Mouse (Mus musculus) limb, embryonic 13.5 days (tissue): ENCODE results near the gene Kctd13. TPM values are rescaled to one million over a fixed set of nuclear protein-coding genes. Genes with fewer than 3 reads are reported as not detected.

ENCODE experiments used
- ATAC-seq: fragments of 200-750 bp; cut with Nextera tagmentation; 2 replicates; pipeline ENCODE4 v1.8.0; 2017; ENCODE audit warnings: low read depth, moderate number of reproducible peaks, moderate TSS enrichment; ENCODE audit not compliant: low FRiP score
- H3K27ac ChIP-seq: fragments of 300-500 bp; sonication (generic); 2 replicates; pipeline ENCODE4 v1.5.1; 2015; ENCODE audit warnings: inconsistent platforms, mild to moderate bottlenecking, moderate library complexity
- H3K27me3 ChIP-seq: fragments of 300-500 bp; sonication (generic); 2 replicates; pipeline ENCODE4 v1.6.1; 2015; ENCODE audit warnings: mild to moderate bottlenecking, inconsistent platforms
- H3K36me3 ChIP-seq: fragments of 300-500 bp; sonication (generic); 2 replicates; pipeline ENCODE4 v1.6.1; 2015; ENCODE audit warnings: inconsistent platforms, mild to moderate bottlenecking, moderate library complexity
- H3K4me1 ChIP-seq: fragments of 300-500 bp; sonication (generic); 2 replicates; pipeline ENCODE4 v1.6.1; 2015; ENCODE audit warnings: inconsistent platforms
- H3K4me2 ChIP-seq: fragments of 300-500 bp; sonication (generic); replicated peaks from 2 replicates; pipeline ENCODE4 v1.6.1; 2015; ENCODE audit warnings: inconsistent platforms, mild to moderate bottlenecking, moderate library complexity
- H3K4me3 ChIP-seq: fragments of 300-500 bp; sonication (generic); 2 replicates; pipeline ENCODE4 v1.5.1; 2015; ENCODE audit warnings: moderate library complexity, mild to moderate bottlenecking, inconsistent platforms
- H3K9ac ChIP-seq: fragments of 300-500 bp; sonication (generic); 2 replicates; pipeline ENCODE4 v1.6.1; 2015; ENCODE audit warnings: mild to moderate bottlenecking, inconsistent platforms
- H3K9me3 ChIP-seq: fragments of 300-500 bp; sonication (generic); 2 replicates; pipeline ENCODE4 v1.6.1; 2016; ENCODE audit warnings: inconsistent platforms
- WGBS: fragments of 180-500 bp; shearing (Covaris S2); methylation state at CpG from one replicate; pipeline ENCODE4 v1.1.7; 2015; 5-methylcytosine and 5-hydroxymethylcytosine counted together
- polyA plus RNA-seq: library from polyadenylated mRNA; unstranded; fragments of >200 nt; fragmentation: Nextera tagmentation; extraction: Ambion mirVana; gene quantifications from 2 replicates; pipeline ENCODE4 v1.2.1, GENCODE M21; 2015

The Kctd13 gene
- polyA plus RNA-seq, 1 experiment from 2014 or later, result 16.9 TPM

- ATAC-seq, result no peak
- Histone ChIP-seq H3K27ac (no peak overlapping the region), H3K9me3 (no peaks in the 10 kb centered on the region), H3K4me3 (no peak overlapping the region), H3K4me2 (no peak overlapping the region), H3K36me3 (no peaks in the 10 kb centered on the region), H3K9ac (no peak overlapping the region), H3K4me1 (peaks cover 7% of the 10 kb centered on the region; the same call in 1 of the 2 replicates), H3K27me3 (peaks cover 32% of the 10 kb centered on the region)
- 65% methylated on average over 3 of the region's 3 CpGs for WGBS
Observed at GRCm38 (mm10) chr7:126965568-126965967, 36.9 kb downstream of the Kctd13 start.

- H3K4me3 ChIP-seq, result no peak overlapping the region
- peaks cover 7% of the 10 kb centered on the region; the same call in 1 of the 2 replicates for H3K4me1 ChIP-seq
- H3K27ac ChIP-seq, result no peak overlapping the region
- WGBS, result 59% methylated on average over 5 of the region's 6 CpGs
- peaks cover 22% of the 10 kb centered on the region for H3K27me3 ChIP-seq
- H3K9ac ChIP-seq, result 0 out of 2 replicates have a peak overlapping the region, but pooled peaks have one; percentile 19
- H3K36me3 ChIP-seq, result no peaks in the 10 kb centered on the region
- no peak for ATAC-seq
- H3K4me2 ChIP-seq, result no peak overlapping the region
- no peaks in the 10 kb centered on the region for H3K9me3 ChIP-seq
Observed at GRCm38 (mm10) chr7:126967361-126967760, 38.7 kb downstream of the Kctd13 start.

GRCm38 (mm10) chr7:126975493-126975892, 46.8 kb downstream of the Kctd13 start:
- H3K9me3 ChIP-seq, result no peaks in the 10 kb centered on the region
- peak overlapping the region; percentile 98 for H3K4me3 ChIP-seq
- H3K27ac ChIP-seq, result no peak overlapping the region
- H3K27me3 ChIP-seq, result no peaks in the 10 kb centered on the region
- H3K36me3 ChIP-seq, result peaks cover 26% of the 10 kb centered on the region
- H3K9ac ChIP-seq, result peak overlapping the region; percentile 43
- peak overlapping the region; percentile 77 for H3K4me2 ChIP-seq
- ATAC-seq, result no peak
- WGBS, result 9% methylated on average over 8 of the region's 8 CpGs
- H3K4me1 ChIP-seq, result peaks cover 15% of the 10 kb centered on the region

- peak within 1 kb of the TSS; percentile 99 for H3K9ac ChIP-seq
- ATAC-seq, result no peak
- H3K27me3 ChIP-seq, result no peaks in the 10 kb centered on the region
- H3K4me1 ChIP-seq, result peaks cover 15% of the 10 kb centered on the region
- peak within 1 kb of the TSS; percentile 77 for H3K4me2 ChIP-seq
- H3K36me3 ChIP-seq, result peaks cover 27% of the 10 kb centered on the region
- H3K9me3 ChIP-seq, result no peaks in the 10 kb centered on the region
- H3K4me3 ChIP-seq, result peak within 1 kb of the TSS; percentile 98
- WGBS, result 0% methylated on average over 1 of the region's 1 CpGs
- H3K27ac ChIP-seq, result peak within 1 kb of the TSS; percentile 84
Observed at GRCm38 (mm10) chr7:126975893-126975949, 47.0 kb downstream of the Kctd13 start, which contains the start of gene Cdipt. TSS of gene Cdipt (plus strand) at chr7:126975914.

- peak; percentile 97 for ATAC-seq
- H3K27me3 ChIP-seq, result no peaks in the 10 kb centered on the region
- H3K27ac ChIP-seq, result peak within 1 kb of the TSS; percentile 84
- peak within 1 kb of the TSS; percentile 99 for H3K9ac ChIP-seq
- H3K4me2 ChIP-seq, result peak within 1 kb of the TSS; percentile 77
- peak within 1 kb of the TSS; percentile 98 for H3K4me3 ChIP-seq
- H3K9me3 ChIP-seq, result no peaks in the 10 kb centered on the region
- H3K4me1 ChIP-seq, result peaks cover 15% of the 10 kb centered on the region
- WGBS, result under 1% methylated on average over 55 of the region's 55 CpGs
- H3K36me3 ChIP-seq, result peaks cover 32% of the 10 kb centered on the region
Observed at GRCm38 (mm10) chr7:126975950-126976866, 47.5 kb downstream of the Kctd13 start, which contains the start of gene Cdiptos. TSS of gene Cdiptos (minus strand) at chr7:126976098.

- H3K9me3 ChIP-seq, result no peaks in the 10 kb centered on the region
- peak overlapping the region; percentile 99 for H3K9ac ChIP-seq
- H3K27ac ChIP-seq, result peak overlapping the region; percentile 84; the same call in 1 of the 2 replicates
- H3K4me3 ChIP-seq, result peak overlapping the region; percentile 98
- peak overlapping the region; percentile 77 for H3K4me2 ChIP-seq
- WGBS, result 29% methylated on average over 14 of the region's 14 CpGs
- peaks cover 15% of the 10 kb centered on the region for H3K4me1 ChIP-seq
- no peak for ATAC-seq
- H3K27me3 ChIP-seq, result no peaks in the 10 kb centered on the region
- peaks cover 38% of the 10 kb centered on the region for H3K36me3 ChIP-seq
Observed at GRCm38 (mm10) chr7:126976878-126977459, 48.3 kb downstream of the Kctd13 start.

- 95% methylated on average over 6 of the region's 6 CpGs for WGBS
- Histone ChIP-seq H3K9ac (no peak overlapping the region), H3K4me1 (peaks cover 15% of the 10 kb centered on the region), H3K4me3 (no peak overlapping the region), H3K4me2 (no peak overlapping the region), H3K27ac (no peak overlapping the region), H3K36me3 (peaks cover 41% of the 10 kb centered on the region), H3K27me3 (no peaks in the 10 kb centered on the region), H3K9me3 (no peaks in the 10 kb centered on the region)
- ATAC-seq, result no peak
Observed at GRCm38 (mm10) chr7:126978841-126979240, 50.2 kb downstream of the Kctd13 start.

- Histone ChIP-seq H3K27ac (no peak overlapping the region), H3K4me1 (peaks cover 15% of the 10 kb centered on the region), H3K4me3 (no peak overlapping the region), H3K4me2 (no peak overlapping the region), H3K36me3 (peaks cover 41% of the 10 kb centered on the region), H3K27me3 (no peaks in the 10 kb centered on the region), H3K9ac (no peak overlapping the region), H3K9me3 (no peaks in the 10 kb centered on the region)
- ATAC-seq, result no peak
- 94% methylated on average over 2 of the region's 2 CpGs for WGBS
Observed at GRCm38 (mm10) chr7:126981601-126982000, 52.9 kb downstream of the Kctd13 start.

- H3K9me3 ChIP-seq, result no peaks in the 10 kb centered on the region
- WGBS, result 88% methylated on average over 4 of the region's 4 CpGs
- H3K4me2 ChIP-seq, result no peak overlapping the region
- H3K27me3 ChIP-seq, result no peaks in the 10 kb centered on the region
- peaks cover 41% of the 10 kb centered on the region for H3K36me3 ChIP-seq
- H3K9ac ChIP-seq, result no peak overlapping the region
- no peak for ATAC-seq
- H3K4me1 ChIP-seq, result peaks cover 12% of the 10 kb centered on the region
- no peak overlapping the region for H3K4me3 ChIP-seq
- no peak overlapping the region for H3K27ac ChIP-seq
Observed at GRCm38 (mm10) chr7:126982054-126982453, 53.4 kb downstream of the Kctd13 start.

- H3K36me3 ChIP-seq, result peaks cover 39% of the 10 kb centered on the region
- H3K9me3 ChIP-seq, result no peaks in the 10 kb centered on the region
- H3K4me3 ChIP-seq, result no peak overlapping the region
- no peak overlapping the region for H3K27ac ChIP-seq
- no peaks in the 10 kb centered on the region for H3K27me3 ChIP-seq
- H3K4me2 ChIP-seq, result no peak overlapping the region
- 79% methylated on average over 7 of the region's 7 CpGs for WGBS
- no peak overlapping the region for H3K9ac ChIP-seq
- ATAC-seq, result no peak
- H3K4me1 ChIP-seq, result 0 out of 2 replicates have a peak, but pooled peaks cover 4% of the 10 kb centered on the region
Observed at GRCm38 (mm10) chr7:126983113-126983512, 54.4 kb downstream of the Kctd13 start.

GRCm38 (mm10) chr7:126984667-126985444, 56.2 kb downstream of the Kctd13 start:
- Histone ChIP-seq H3K4me1 (0 out of 2 replicates have a peak, but pooled peaks cover 4% of the 10 kb centered on the region), H3K27ac (no peak overlapping the region), H3K9me3 (no peaks in the 10 kb centered on the region), H3K27me3 (no peaks in the 10 kb centered on the region), H3K4me2 (no peak overlapping the region), H3K36me3 (peaks cover 21% of the 10 kb centered on the region), H3K4me3 (no peak overlapping the region), H3K9ac (0 out of 2 replicates have a peak overlapping the region, but pooled peaks have one; percentile 13)
- WGBS, result 31% methylated on average over 10 of the region's 10 CpGs
- ATAC-seq, result no peak

GRCm38 (mm10) chr7:126986319-126986718, 57.6 kb downstream of the Kctd13 start:
- H3K4me1 ChIP-seq, result 0 out of 2 replicates have a peak, but pooled peaks cover 4% of the 10 kb centered on the region
- 36% methylated on average over 9 of the region's 9 CpGs for WGBS
- H3K36me3 ChIP-seq, result peaks cover 8% of the 10 kb centered on the region
- H3K4me2 ChIP-seq, result no peak overlapping the region
- no peak overlapping the region for H3K9ac ChIP-seq
- H3K9me3 ChIP-seq, result no peaks in the 10 kb centered on the region
- no peak overlapping the region for H3K4me3 ChIP-seq
- no peaks in the 10 kb centered on the region for H3K27me3 ChIP-seq
- H3K27ac ChIP-seq, result no peak overlapping the region
- peak; percentile 57; the same call in 1 of the 2 replicates for ATAC-seq
